ENCODE assay signal across 13 mouse cellular contexts in genomic region chr9:109008994-109009635, GRCm38 (mm10). TPM values are rescaled to one million over a fixed set of nuclear protein-coding genes. Genes with fewer than 3 reads are reported as not detected.
DNase-seq lines count a peak whose midpoint lies in the region; ATAC-seq and TF ChIP-seq lines count a peak whose summit lies in the region.
"Had no signal": no experiment of that assay in that cellular context is flagged by ENCODE, and none has a peak within 500 bp of the region (broad histone marks: within the 10 kb centered on the region; RNA-seq: fewer than 3 reads in every experiment).

No protein-coding gene starts in this region.

- no peak overlapping the region for H3K4me3 ChIP-seq in left cerebral cortex, adult 2 months
- H3K4me3 ChIP-seq in embryonic facial prominence, embryonic 15.5 days (replicated peaks): no peak overlapping the region

- peaks cover 10% of the 10 kb centered on the region for H3K4me1 ChIP-seq in embryonic facial prominence, embryonic 15.5 days

- no peak overlapping the region for H3K9ac ChIP-seq in embryonic facial prominence, embryonic 15.5 days

- ATAC-seq in embryonic facial prominence, embryonic 15.5 days (ENCODE audit: insufficient number of reproducible peaks, low FRiP score, low TSS enrichment, low read depth): peak; percentile 34; the same call in 1 of the 2 replicates
- ATAC-seq: CD4-positive, CD25-positive, alpha-beta regulatory T cell, adult 4 months; forebrain, embryonic 16.5 days had no signal

- no peaks in the 10 kb centered on the region for H3K9me3 ChIP-seq in embryonic facial prominence, embryonic 15.5 days (replicated peaks)

- 52% methylated on average over 10 of the region's 10 CpGs for WGBS in embryonic facial prominence, embryonic 15.5 days

- no peak overlapping the region for H3K4me2 ChIP-seq in embryonic facial prominence, embryonic 15.5 days (replicated peaks)

- intact Hi-C loops in left cerebral cortex, adult 2 months (cut with DNase I): loop anchor here (1.0 to 10.0 kb wide), 3 partner anchors 14 to 596 kb away; no protein-coding TSS in a partner anchor

- peak overlapping the region; percentile 83 for H3K27ac ChIP-seq in left cerebral cortex, adult 2 months
- peak overlapping the region; percentile 3; the same call in 1 of the 2 replicates for H3K27ac ChIP-seq in embryonic facial prominence, embryonic 15.5 days (replicated peaks)

- no peak for TF ChIP-seq CTCF in left cerebral cortex, adult 2 months (IDR thresholded peaks at IDR 0.05)

- peaks cover 4% of the 10 kb centered on the region; the same call in 1 of the 2 replicates for H3K36me3 ChIP-seq in embryonic facial prominence, embryonic 15.5 days

- DNase-seq in heart, adult 11 months: peak; percentile 92
- no peak for DNase-seq in heart, adult 8-10 months (ENCODE audit: low spot score)
- DNase-seq in left cerebral cortex, adult 2 months (ENCODE audit: extremely low spot score in 1 of 2, low spot score in 2 of 2): no peak
- DNase-seq in left cerebral cortex, adult 11 months (ENCODE audit: low spot score): no peak
- peak; percentile 38 for DNase-seq in NIH3T3 (ENCODE audit: low read depth)
- no peak for DNase-seq in cerebellum, postnatal 25 days
- DNase-seq in cerebellum, adult 18-20 months: no peak
- DNase-seq: spleen, adult 18-20 months; thymus, adult 18-20 months had no signal

- H3K27me3 ChIP-seq in embryonic facial prominence, embryonic 15.5 days: no peaks in the 10 kb centered on the region

RNA-seq across cellular contexts. Expression of gene Pfkfb4, which starts 17.5 kb away (rescaled TPM):
- 1 to 10 TPM; 1.4 to 2.1 (median 1.9) TPM for total RNA-seq in heart, adult 8-10 months (2022)
- total RNA-seq in left cerebral cortex, adult 2 months (2021): 10 to 100 TPM; 15.8 to 17.7 TPM
- polyA plus RNA-seq in embryonic facial prominence, embryonic 15.5 days (2015; fragmentation: Nextera tagmentation; extraction: Ambion mirVana): 14.0 and 14.9 TPM in 2 replicates

RNA-seq across cellular contexts. Expression of gene Ucn2, which starts 23.3 kb away (rescaled TPM):
- total RNA-seq in heart, adult 8-10 months (2022): not detected
- under 1 TPM; 0.40 to 0.41 TPM for total RNA-seq in left cerebral cortex, adult 2 months (2021)
- polyA plus RNA-seq in embryonic facial prominence, embryonic 15.5 days (2015; fragmentation: Nextera tagmentation; extraction: Ambion mirVana): 0.89 and 1.2 TPM in 2 replicates
- total RNA-seq: hematopoietic stem cell, adult 5-6 weeks had no signal
- polyA plus RNA-seq: CD4-positive, CD25-positive, alpha-beta regulatory T cell, adult 4 months; forebrain, embryonic 16.5 days had no signal

RNA-seq across cellular contexts. Expression of gene Shisa5, which starts 29.2 kb away (rescaled TPM):
- 10 to 100 TPM; 30.1 to 36.9 (median 33.7) TPM for total RNA-seq in heart, adult 8-10 months (2022)
- 10 to 100 TPM; 71.6 to 77.5 TPM for total RNA-seq in left cerebral cortex, adult 2 months (2021)
- 106 and 116 TPM in 2 replicates for polyA plus RNA-seq in embryonic facial prominence, embryonic 15.5 days (2015; fragmentation: Nextera tagmentation; extraction: Ambion mirVana)

RNA-seq across cellular contexts. Expression of gene Trex1, which starts 50.4 kb away (rescaled TPM):
- 10 to 100 TPM; 16.3 to 19.2 (median 17.6) TPM for total RNA-seq in heart, adult 8-10 months (2022)
- total RNA-seq in left cerebral cortex, adult 2 months (2021): 10 to 100 TPM; 11.7 to 15.3 TPM
- 21.0 and 22.5 TPM in 2 replicates for polyA plus RNA-seq in embryonic facial prominence, embryonic 15.5 days (2015; fragmentation: Nextera tagmentation; extraction: Ambion mirVana)

RNA-seq across cellular contexts. Expression of gene Col7a1, which starts 55.7 kb away (rescaled TPM):
- under 1 TPM; 0.31 to 0.49 (median 0.32) TPM for total RNA-seq in heart, adult 8-10 months (2022)
- total RNA-seq in left cerebral cortex, adult 2 months (2021): 1 to 10 TPM; 2.8 to 4.0 TPM
- 38.7 and 48.9 TPM in 2 replicates for polyA plus RNA-seq in embryonic facial prominence, embryonic 15.5 days (2015; fragmentation: Nextera tagmentation; extraction: Ambion mirVana)
- total RNA-seq: hematopoietic stem cell, adult 5-6 weeks had no signal
- polyA plus RNA-seq: CD4-positive, CD25-positive, alpha-beta regulatory T cell, adult 4 months had no signal

Comparison
In these comparisons a context has a peak if more than half of its experiments do, and no peak if none do; other contexts are left out.
1. DNase-seq: peak in heart, adult 11 months (single experiment) and NIH3T3 (single experiment); none in heart, adult 8-10 months (single experiment), left cerebral cortex, adult 2 months (0 of 2), left cerebral cortex, adult 11 months (single experiment), cerebellum, postnatal 25 days (0 of 2) and cerebellum, adult 18-20 months (0 of 2).
2. RNA of gene Pfkfb4, which starts 17.5 kb away (total RNA-seq): 15.8 to 17.7 TPM in left cerebral cortex, adult 2 months; 1.4 to 2.1 TPM in heart, adult 8-10 months; every median in the first group is over 4 times any median in the second.